Mouse (Mus musculus) kidney, embryonic 14.5 days (tissue): ENCODE measurements around the gene Tti1. TPM values are rescaled to one million over a fixed set of nuclear protein-coding genes. Genes with fewer than 3 reads are reported as not detected.

Experiments
- ATAC-seq: fragments of 200-750 bp; cut with Nextera tagmentation; 2 replicates; pipeline ENCODE4 v1.8.0; 2017; ENCODE audit warnings: moderate number of reproducible peaks, mild to moderate bottlenecking, moderate TSS enrichment, moderate library complexity; ENCODE audit not compliant: low FRiP score, low TSS enrichment
- H3K27ac ChIP-seq: fragments of 300-500 bp; sonication (generic); 2 replicates; pipeline ENCODE4 v1.5.1; 2014; ENCODE audit warnings: low read depth, mild to moderate bottlenecking, low read length, moderate library complexity, mixed read lengths
- H3K27me3 ChIP-seq: fragments of 300-500 bp; sonication (generic); 2 replicates; pipeline ENCODE4 v1.6.1; 2014; ENCODE audit warnings: mild to moderate bottlenecking, low read length; ENCODE audit not compliant: control insufficient read depth, insufficient read depth
- H3K36me3 ChIP-seq: fragments of 300-500 bp; sonication (generic); 2 replicates; pipeline ENCODE4 v1.6.1; 2014; ENCODE audit warnings: low read length, mixed read lengths; ENCODE audit not compliant: control insufficient read depth, insufficient read depth
- H3K4me1 ChIP-seq: fragments of 300-500 bp; sonication (generic); 2 replicates; pipeline ENCODE4 v1.6.1; 2014; ENCODE audit warnings: low read length, mixed read lengths; ENCODE audit not compliant: control insufficient read depth, insufficient read depth
- H3K4me2 ChIP-seq: fragments of 300-500 bp; sonication (generic); replicated peaks from 2 replicates; pipeline ENCODE4 v1.6.1; 2014; ENCODE audit warnings: low read depth, mild to moderate bottlenecking, low read length
- H3K4me3 ChIP-seq: fragments of 300-500 bp; sonication (generic); 2 replicates; pipeline ENCODE4 v1.5.1; 2014; ENCODE audit warnings: mild to moderate bottlenecking, low read length
- H3K9ac ChIP-seq: fragments of 300-500 bp; sonication (generic); 2 replicates; pipeline ENCODE4 v1.6.1; 2014; ENCODE audit warnings: low read depth, mild to moderate bottlenecking, low read length, moderate library complexity
- H3K9me3 ChIP-seq: fragments of 300-500 bp; sonication (generic); 2 replicates; pipeline ENCODE4 v1.6.1; 2016; ENCODE audit warnings: low read length; ENCODE audit not compliant: control insufficient read depth
- WGBS: fragments of 180-500 bp; shearing (Covaris S2); extraction: QIAGEN DNeasy Blood & Tissue Kit; methylation state at CpG from one replicate; pipeline ENCODE4 v1.1.7; 2014; 5-methylcytosine and 5-hydroxymethylcytosine counted together
- polyA plus RNA-seq: library from polyadenylated mRNA; unstranded; fragments of >200 nt; fragmentation: Nextera tagmentation; extraction: Ambion mirVana; gene quantifications from 2 replicates; pipeline ENCODE4 v1.2.1, GENCODE M21; 2014

The Tti1 gene
- 10.6 and 26.6 TPM in 2 replicates for polyA plus RNA-seq

DNA sequence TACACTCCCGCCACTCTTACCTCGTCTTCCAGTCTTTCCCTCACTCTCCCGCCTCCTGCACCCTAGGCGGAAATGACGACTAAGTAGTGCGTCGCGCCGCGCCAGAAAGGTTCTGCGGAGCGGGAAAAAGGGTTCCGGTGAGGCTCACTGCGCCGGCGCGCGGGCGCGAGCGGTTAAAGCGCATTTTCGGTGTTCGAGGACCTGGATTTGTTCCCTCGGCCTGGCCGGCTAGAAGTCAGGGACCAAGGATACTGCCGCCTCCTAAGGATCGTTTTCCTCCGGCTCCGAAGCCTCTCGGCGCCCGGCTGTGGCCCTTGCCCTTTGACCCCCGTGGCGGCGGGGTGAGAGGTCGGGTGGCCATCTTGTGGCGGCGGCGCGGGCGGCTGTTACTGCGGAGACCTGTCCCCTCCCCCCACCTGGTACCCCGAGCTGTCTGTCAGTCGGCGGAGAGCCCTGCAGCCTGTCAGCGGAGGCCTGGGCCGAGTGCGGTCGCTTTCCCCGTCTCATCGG, at the start of gene Tti1, which contains the start of gene Rprd1b:
Gene Tti1 (minus strand): TSS at position 80 of the 510 bp plus-strand sequence.
Gene Rprd1b (plus strand): TSS at position 144 of the 510 bp plus-strand sequence.
- peak within 1 kb of the TSS; percentile 90 for H3K4me2 ChIP-seq
- H3K9me3 ChIP-seq: no peaks in the 10 kb centered on the region
- WGBS: under 1% methylated on average over 52 of the region's 52 CpGs
- ATAC-seq: peak; percentile 96
- H3K27ac ChIP-seq: peak within 1 kb of the TSS; percentile 83
- peak within 1 kb of the TSS; percentile 91 for H3K9ac ChIP-seq
- H3K36me3 ChIP-seq: peaks cover 4% of the 10 kb centered on the region; the same call in 1 of the 2 replicates
- H3K4me1 ChIP-seq: peaks cover 27% of the 10 kb centered on the region
- H3K27me3 ChIP-seq: no peaks in the 10 kb centered on the region
- H3K4me3 ChIP-seq: peak within 1 kb of the TSS; percentile 99

DNA sequence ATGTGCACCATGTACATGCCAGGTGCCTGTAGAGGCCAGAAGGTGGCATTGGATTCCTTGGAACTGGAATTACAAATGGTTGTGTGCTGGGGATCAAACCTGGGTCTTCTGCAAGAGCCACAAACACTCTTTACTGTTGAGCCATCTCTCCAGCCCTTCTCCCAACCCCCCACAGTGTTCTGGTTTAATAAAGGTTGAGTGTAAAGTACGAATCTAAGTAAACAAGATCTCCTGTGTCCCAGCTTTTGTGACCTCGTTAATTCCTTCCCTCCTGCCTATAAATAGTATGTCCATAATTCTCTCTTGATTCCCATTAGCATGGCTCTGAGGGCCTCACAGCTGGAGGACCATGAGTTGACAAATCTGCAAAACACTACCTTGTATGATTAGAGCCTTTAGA, 49.7 kb upstream of the Tti1 start:
- WGBS: 57% methylated on average over 2 of the region's 2 CpGs
- Histone ChIP-seq H3K9ac (no peak overlapping the region), H3K36me3 (peaks cover 46% of the 10 kb centered on the region), H3K9me3 (no peaks in the 10 kb centered on the region), H3K4me1 (peaks cover 2% of the 10 kb centered on the region; the same call in 1 of the 2 replicates), H3K27ac (no peak overlapping the region), H3K4me2 (no peak overlapping the region), H3K27me3 (no peaks in the 10 kb centered on the region), H3K4me3 (no peak overlapping the region)
- no peak for ATAC-seq

DNA sequence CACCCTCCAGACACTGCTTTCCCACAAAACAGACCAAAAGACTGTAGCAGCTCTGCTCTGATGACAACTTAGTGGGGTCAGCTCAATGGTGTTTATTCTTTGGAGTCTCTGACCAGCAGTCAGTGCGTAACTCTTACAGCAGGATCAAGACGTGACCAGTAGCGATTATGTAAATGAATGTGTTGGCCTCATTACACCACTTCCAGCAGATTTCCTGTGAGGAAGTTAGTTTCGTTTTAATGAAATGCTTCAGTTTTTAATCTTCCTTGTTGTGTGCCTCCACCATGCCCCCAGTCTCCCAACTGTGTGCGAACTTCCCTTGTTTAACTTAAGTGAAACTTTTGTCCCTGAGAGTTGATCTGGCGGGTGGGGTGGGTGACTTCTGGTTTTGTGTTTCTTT, 48.5 kb upstream of the Tti1 start:
- Histone ChIP-seq H3K9ac (no peak overlapping the region), H3K4me3 (no peak overlapping the region), H3K4me2 (no peak overlapping the region), H3K36me3 (peaks cover 55% of the 10 kb centered on the region), H3K27ac (no peak overlapping the region), H3K4me1 (peaks cover 2% of the 10 kb centered on the region; the same call in 1 of the 2 replicates), H3K9me3 (no peaks in the 10 kb centered on the region), H3K27me3 (no peaks in the 10 kb centered on the region)
- no peak for ATAC-seq
- 85% methylated on average over 6 of the region's 6 CpGs for WGBS

DNA sequence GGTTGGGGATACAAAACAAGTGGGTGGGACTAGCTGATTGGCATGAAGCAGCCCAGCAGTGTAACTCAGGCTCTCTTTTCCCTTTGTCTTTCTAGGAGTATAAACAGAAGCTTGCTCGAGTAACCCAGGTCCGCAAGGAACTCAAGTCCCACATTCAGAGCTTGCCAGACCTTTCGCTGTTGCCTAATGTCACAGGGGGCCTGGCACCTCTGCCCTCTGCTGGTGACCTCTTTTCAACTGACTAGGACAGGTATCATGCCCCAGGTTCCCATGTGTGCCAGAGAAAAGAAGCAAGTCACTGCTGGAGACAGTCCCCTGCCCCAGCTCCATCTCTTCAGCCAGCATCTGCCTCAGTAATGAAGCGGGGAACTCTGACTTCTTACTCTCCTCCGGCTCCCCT, 46.6 kb upstream of the Tti1 start:
- Histone ChIP-seq H3K4me2 (no peak overlapping the region), H3K4me3 (no peak overlapping the region), H3K27me3 (no peaks in the 10 kb centered on the region), H3K27ac (no peak overlapping the region), H3K36me3 (peaks cover 71% of the 10 kb centered on the region), H3K9ac (no peak overlapping the region), H3K9me3 (no peaks in the 10 kb centered on the region), H3K4me1 (no peaks in the 10 kb centered on the region)
- no peak for ATAC-seq
- 92% methylated on average over 5 of the region's 5 CpGs for WGBS

DNA sequence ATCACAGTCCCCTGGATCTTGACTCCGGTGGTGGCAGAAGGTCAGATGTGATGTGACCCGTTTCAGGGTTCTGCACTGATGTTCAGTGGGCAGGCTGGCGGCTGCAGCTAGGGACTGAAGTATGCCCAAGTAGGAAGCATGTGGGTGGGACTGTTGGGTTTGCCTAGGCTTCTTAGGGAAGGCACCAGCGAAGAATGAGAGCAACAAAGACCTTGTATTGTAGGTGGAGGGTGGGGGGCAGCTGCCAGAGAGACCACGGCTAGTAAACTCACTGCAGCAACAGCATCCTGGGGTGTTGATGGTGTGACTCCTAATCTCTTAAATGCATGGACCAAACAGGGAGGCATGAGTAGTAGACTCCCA, 43.4 kb upstream of the Tti1 start:
- Histone ChIP-seq H3K4me2 (no peak overlapping the region), H3K4me1 (no peaks in the 10 kb centered on the region), H3K36me3 (peaks cover 74% of the 10 kb centered on the region), H3K4me3 (no peak overlapping the region), H3K9ac (no peak overlapping the region), H3K27ac (no peak overlapping the region), H3K9me3 (no peaks in the 10 kb centered on the region), H3K27me3 (no peaks in the 10 kb centered on the region)
- ATAC-seq: no peak
- WGBS: 73% methylated on average over 5 of the region's 5 CpGs

DNA sequence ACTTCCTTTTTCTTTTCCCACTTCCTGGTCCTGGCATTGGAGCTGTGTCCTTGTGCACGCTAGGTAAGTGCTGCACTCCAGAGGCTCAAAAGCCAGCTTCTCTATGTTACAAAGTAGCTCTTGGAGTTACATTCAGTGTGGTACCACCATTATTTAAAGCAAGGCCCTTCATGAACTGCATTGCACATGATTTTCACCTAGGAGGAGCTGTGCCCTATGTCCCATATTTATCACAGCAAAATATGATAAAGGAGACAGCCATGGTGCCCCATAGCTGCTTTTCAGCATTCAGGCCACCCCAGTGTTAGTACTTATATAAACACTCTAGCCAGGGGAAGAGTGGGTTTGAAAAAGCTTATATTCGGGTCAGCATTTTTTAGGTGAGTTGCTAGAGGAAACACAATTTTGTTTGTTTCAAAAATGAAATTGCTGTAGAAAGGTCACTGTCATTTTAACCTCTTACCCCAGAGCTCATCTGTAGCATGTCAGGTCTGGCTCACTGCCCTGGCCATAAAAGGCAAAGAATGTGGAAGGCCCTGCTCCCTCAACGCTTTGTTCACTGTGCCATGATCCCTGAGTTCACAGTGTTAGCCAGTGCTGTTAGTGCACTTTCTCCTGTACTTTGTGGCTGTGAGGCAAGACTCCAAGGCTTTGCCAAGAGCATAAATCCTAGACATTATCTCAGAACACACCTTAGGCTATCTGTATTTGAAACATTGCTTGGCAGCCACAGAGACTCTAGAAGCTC, 42.8 kb upstream of the Tti1 start:
- Histone ChIP-seq H3K27me3 (no peaks in the 10 kb centered on the region), H3K4me3 (no peak overlapping the region), H3K36me3 (peaks cover 74% of the 10 kb centered on the region), H3K4me1 (no peaks in the 10 kb centered on the region), H3K9me3 (no peaks in the 10 kb centered on the region), H3K27ac (no peak overlapping the region), H3K9ac (no peak overlapping the region), H3K4me2 (no peak overlapping the region)
- 68% methylated on average over 3 of the region's 3 CpGs for WGBS
- ATAC-seq: no peak

DNA sequence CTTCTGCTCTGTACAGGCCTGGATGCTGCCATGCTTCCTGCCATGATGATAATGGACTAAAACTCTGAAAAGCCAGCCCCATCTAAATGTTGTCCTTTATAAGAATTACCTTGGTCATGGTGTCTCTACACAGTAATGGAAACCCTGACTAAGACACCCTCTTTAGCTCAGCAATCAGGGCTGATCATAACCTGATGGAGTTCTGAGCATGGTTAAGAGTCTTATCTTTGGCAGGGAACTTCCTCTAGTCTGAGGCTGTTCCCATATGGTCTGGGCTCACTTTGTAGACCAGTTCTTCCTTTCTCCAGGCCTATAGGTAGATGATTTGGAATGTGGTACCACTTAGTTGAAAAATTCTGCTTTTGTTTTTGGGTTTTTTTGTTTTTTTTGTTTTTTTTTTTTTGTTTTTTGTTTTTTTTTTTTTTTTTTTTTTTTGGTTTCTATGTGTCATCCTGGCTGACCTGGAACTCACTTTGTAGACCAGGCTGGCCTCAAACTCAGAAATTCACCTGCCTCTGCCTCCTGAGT, 40.3 kb upstream of the Tti1 start:
- Histone ChIP-seq H3K4me1 (no peaks in the 10 kb centered on the region), H3K36me3 (peaks cover 67% of the 10 kb centered on the region), H3K27me3 (no peaks in the 10 kb centered on the region), H3K9ac (no peak overlapping the region), H3K9me3 (no peaks in the 10 kb centered on the region), H3K4me3 (no peak overlapping the region), H3K27ac (no peak overlapping the region), H3K4me2 (no peak overlapping the region)
- ATAC-seq: no peak

DNA sequence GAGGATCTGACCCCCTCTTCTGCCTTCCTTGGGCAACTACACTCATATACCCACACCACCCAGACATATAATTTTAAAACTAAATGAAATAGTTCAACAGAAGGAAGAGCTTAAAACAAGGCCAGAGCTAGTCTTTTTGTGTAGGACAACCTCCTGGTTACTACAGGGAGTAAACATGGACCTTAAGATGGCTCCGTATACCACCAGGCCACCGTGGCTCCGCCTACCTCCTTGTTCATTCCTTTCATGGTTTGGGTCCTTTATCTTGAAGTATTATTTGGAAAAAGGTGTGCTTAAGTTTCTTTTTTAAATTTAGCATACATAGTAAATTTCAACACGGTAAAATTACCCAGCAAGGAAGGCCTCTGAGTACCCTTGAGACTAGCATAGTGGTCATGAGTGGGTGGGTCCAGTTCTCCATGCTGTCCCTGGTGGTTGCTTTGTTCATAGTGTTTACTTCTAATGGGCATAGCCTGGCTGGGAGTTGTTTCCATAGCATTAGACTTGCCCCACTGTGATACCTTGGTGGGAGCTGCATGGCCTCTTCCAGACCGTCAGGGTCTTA, 39.1 kb upstream of the Tti1 start:
- Histone ChIP-seq H3K4me3 (no peak overlapping the region), H3K36me3 (peaks cover 67% of the 10 kb centered on the region), H3K27ac (no peak overlapping the region), H3K27me3 (no peaks in the 10 kb centered on the region), H3K9me3 (no peaks in the 10 kb centered on the region), H3K9ac (no peak overlapping the region), H3K4me2 (no peak overlapping the region), H3K4me1 (no peaks in the 10 kb centered on the region)
- ATAC-seq: no peak
- WGBS: 92% methylated on average over 5 of the region's 5 CpGs

DNA sequence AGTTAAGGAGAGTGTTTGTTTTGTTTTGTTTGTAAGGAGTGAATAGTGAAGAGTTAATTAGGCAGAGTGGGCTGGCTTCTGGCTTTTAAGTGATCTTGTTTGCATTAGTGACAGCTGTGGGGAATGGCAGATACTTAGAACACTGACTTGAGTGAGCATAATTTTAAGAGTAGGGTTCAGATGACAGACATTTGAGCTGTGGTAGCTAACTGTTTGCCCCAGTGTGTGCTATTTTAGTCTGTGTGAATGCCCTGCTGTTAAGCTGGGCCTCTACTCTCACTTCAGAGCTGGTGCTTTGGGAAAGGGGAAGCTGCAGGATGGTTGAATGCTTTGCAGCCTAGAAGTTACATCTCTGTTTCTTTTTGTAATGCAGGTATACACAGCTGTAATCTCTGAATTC, 38.2 kb upstream of the Tti1 start:
- Histone ChIP-seq H3K9ac (no peak overlapping the region), H3K4me2 (no peak overlapping the region), H3K4me3 (no peak overlapping the region), H3K9me3 (no peaks in the 10 kb centered on the region), H3K4me1 (no peaks in the 10 kb centered on the region), H3K27ac (no peak overlapping the region), H3K36me3 (peaks cover 69% of the 10 kb centered on the region), H3K27me3 (no peaks in the 10 kb centered on the region)
- ATAC-seq: no peak
